Mouse (Mus musculus): ENCODE data around the gene Alpl. TPM values are rescaled to one million over a fixed set of nuclear protein-coding genes. Genes with fewer than 3 reads are reported as not detected.
A peak's percentile ranks its signal among the peaks of the same experiment; 100 is the strongest.

The Alpl gene
- total and polyA plus RNA-seq, 3 experiments: 62.9 to 164 (median 115) TPM

GRCm38 (mm10) chr4:137722692-137723427 is 73.3 kb downstream of the Alpl start:
- peak; percentile 73 for DNase-seq (ENCODE audit: extremely low read depth)
- dilution Hi-C loops (cut with MboI; ENCODE audit: extremely low pct_ligation_motif_present, extremely low pct_unique_long_range_greater_than_20kb, low sequenced_read_pairs) (no loop called here), in situ Hi-C loops (cut with MboI; ENCODE audit: low pct_ligation_motif_present, low pct_unique_long_range_greater_than_20kb, low sequenced_read_pairs) (no loop called here)
- TF ChIP-seq RAD21 (IDR thresholded peaks at IDR 0.05; ENCODE audit: low read depth, low read length) (peak; percentile 87), SMC3 (IDR thresholded peaks at IDR 0.05; ENCODE audit: low read depth, low read length) (peak; percentile 84), EP300 (IDR thresholded peaks at IDR 0.05; ENCODE audit: low read length) (no peak), CTCF (conservative IDR thresholded peaks at IDR 0.05 in 1 of 2, IDR thresholded peaks at IDR 0.05 in 1 of 2; ENCODE audit: low read depth in 2 of 2, low read length in 2 of 2) (peak; percentile 95 to 97), USF2 (conservative IDR thresholded peaks at IDR 0.05; ENCODE audit: low read depth, low read length) (no peak), GABPA (IDR thresholded peaks at IDR 0.05; ENCODE audit: insufficient replicate concordance, low read depth, low read length) (no peak), MAZ (IDR thresholded peaks at IDR 0.05; ENCODE audit: low read depth, low read length) (peak; percentile 71; the same call in 1 of the 2 replicates), MAX (IDR thresholded peaks at IDR 0.05; ENCODE audit: low read length) (no peak), POLR2AphosphoS2 (IDR thresholded peaks at IDR 0.05; ENCODE audit: low read depth, low read length) (no peak), MEF2A (IDR thresholded peaks at IDR 0.05; ENCODE audit: borderline replicate concordance, low read depth, low read length) (no peak)
- no peak overlapping the region for H3K4me2 ChIP-seq (ENCODE audit: insufficient read depth, low read depth, poor library complexity, severe bottlenecking)
- no peak overlapping the region for H3K27ac ChIP-seq (ENCODE audit: insufficient read depth, low read depth)
- no peaks in the 10 kb centered on the region for H3K79me2 ChIP-seq (replicated peaks; ENCODE audit: control insufficient read depth, extremely low read depth, insufficient read depth, poor library complexity, severe bottlenecking)
- no peak overlapping the region for H3K4me3 ChIP-seq (replicated peaks in 1 of 3; ENCODE audit: low read depth in 2 of 3, low read length in 2 of 3, poor library complexity in 1 of 3)
- peaks cover 22 to 76% of the 10 kb centered on the region in 2 experiments for H3K4me1 ChIP-seq (ENCODE audit: control insufficient read depth in 1 of 2, insufficient read depth in 2 of 2)
- H3K9me3 ChIP-seq (replicated peaks; ENCODE audit: low read length): no peaks in the 10 kb centered on the region
- H3K27me3 ChIP-seq (replicated peaks): peaks cover 2% of the 10 kb centered on the region
- peaks cover 0 to 11% of the 10 kb centered on the region in 2 experiments for H3K36me3 ChIP-seq (replicated peaks in 1 of 2; ENCODE audit: control insufficient read depth in 1 of 2, insufficient read depth in 1 of 2, low read length in 1 of 2)
- H3K9ac ChIP-seq (ENCODE audit: insufficient read depth, low read depth): no peak overlapping the region

- dilution Hi-C loops (cut with MboI; ENCODE audit: extremely low pct_ligation_motif_present, extremely low pct_unique_long_range_greater_than_20kb, low sequenced_read_pairs) (no loop called here), in situ Hi-C loops (cut with MboI; ENCODE audit: low pct_ligation_motif_present, low pct_unique_long_range_greater_than_20kb, low sequenced_read_pairs) (no loop called here)
- no peak overlapping the region for H3K9ac ChIP-seq (ENCODE audit: insufficient read depth, low read depth)
- H3K36me3 ChIP-seq (replicated peaks in 1 of 2; ENCODE audit: control insufficient read depth in 1 of 2, insufficient read depth in 1 of 2, low read length in 1 of 2): peaks cover 0 to 10% of the 10 kb centered on the region in 2 experiments
- no peak overlapping the region for H3K27ac ChIP-seq (ENCODE audit: insufficient read depth, low read depth)
- no peaks in the 10 kb centered on the region for H3K79me2 ChIP-seq (replicated peaks; ENCODE audit: control insufficient read depth, extremely low read depth, insufficient read depth, poor library complexity, severe bottlenecking)
- no peak overlapping the region for H3K4me2 ChIP-seq (ENCODE audit: insufficient read depth, low read depth, poor library complexity, severe bottlenecking)
- TF ChIP-seq ZKSCAN1 (IDR thresholded peaks at IDR 0.05; ENCODE audit: borderline replicate concordance, low read depth, low read length) (peak; percentile 72), MAX (IDR thresholded peaks at IDR 0.05; ENCODE audit: low read length) (no peak), ELF1 (IDR thresholded peaks at IDR 0.05; ENCODE audit: low read depth, low read length) (no peak), SMC3 (IDR thresholded peaks at IDR 0.05; ENCODE audit: low read depth, low read length) (no peak), USF1 (IDR thresholded peaks at IDR 0.05; ENCODE audit: low read depth, low read length) (no peak), MAFK (IDR thresholded peaks at IDR 0.05; ENCODE audit: insufficient replicate concordance, low read length) (no peak)
- H3K4me3 ChIP-seq (replicated peaks in 1 of 3; ENCODE audit: low read depth in 2 of 3, low read length in 2 of 3, poor library complexity in 1 of 3): no peak overlapping the region
- H3K27me3 ChIP-seq (replicated peaks): peaks cover 6% of the 10 kb centered on the region
- no peaks in the 10 kb centered on the region for H3K9me3 ChIP-seq (replicated peaks; ENCODE audit: low read length)
- H3K4me1 ChIP-seq (ENCODE audit: control insufficient read depth in 1 of 2, insufficient read depth in 2 of 2): peaks cover 23 to 71% of the 10 kb centered on the region in 2 experiments
- DNase-seq (ENCODE audit: extremely low read depth): no peak
Measured at GRCm38 (mm10) chr4:137722230-137722629, 74.0 kb downstream of the Alpl start.

Data from CH12.LX (cell line).